Mouse (Mus musculus): ENCODE data around the gene Hoxc4. TPM values are rescaled to one million over a fixed set of nuclear protein-coding genes. Genes with fewer than 3 reads are reported as not detected.

Gene Hoxc4
- 0.57 TPM in 1 of 3 replicates, not detected in the others for total RNA-seq (2017)

DNA sequence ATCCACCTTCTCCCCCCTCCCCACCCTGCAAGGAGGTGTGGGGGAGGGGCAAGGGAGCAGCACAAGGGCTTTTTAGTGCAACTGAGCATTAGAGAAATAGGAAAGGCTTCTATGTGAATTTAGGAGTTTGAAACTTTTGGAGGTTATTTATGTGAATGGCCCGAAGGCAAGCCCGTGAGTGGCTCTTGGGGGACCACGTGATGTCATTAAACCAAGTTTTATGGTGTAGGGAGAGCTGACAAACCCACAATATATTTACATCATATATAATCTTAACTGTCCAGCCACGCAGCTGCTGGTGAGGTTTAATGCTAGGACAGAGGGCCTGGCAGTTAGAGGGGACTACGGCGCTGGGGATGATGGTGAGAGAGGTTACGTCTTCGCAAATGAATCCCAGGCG is at the start of gene Hoxc4:
Gene Hoxc4, plus strand, starts transcription at position 299 of the 400 bp plus-strand sequence.
- ATAC-seq (replicated peaks; ENCODE audit: insufficient number of reproducible peaks, low FRiP score, low TSS enrichment, poor library complexity, severe bottlenecking) = no peak

- no peak for ATAC-seq (replicated peaks; ENCODE audit: insufficient number of reproducible peaks, low FRiP score, low TSS enrichment, poor library complexity, severe bottlenecking)
These were observed 49.4 kb upstream of the Hoxc4 start for GRCm38 (mm10) chr15:102969296-102969695.

- no peak for ATAC-seq (replicated peaks; ENCODE audit: insufficient number of reproducible peaks, low FRiP score, low TSS enrichment, poor library complexity, severe bottlenecking)
These were observed 48.0 kb upstream of the Hoxc4 start for GRCm38 (mm10) chr15:102970740-102971139.

- ATAC-seq (replicated peaks; ENCODE audit: insufficient number of reproducible peaks, low FRiP score, low TSS enrichment, poor library complexity, severe bottlenecking) = no peak
These were observed 46.5 kb upstream of the Hoxc4 start for GRCm38 (mm10) chr15:102972254-102972653.

DNA sequence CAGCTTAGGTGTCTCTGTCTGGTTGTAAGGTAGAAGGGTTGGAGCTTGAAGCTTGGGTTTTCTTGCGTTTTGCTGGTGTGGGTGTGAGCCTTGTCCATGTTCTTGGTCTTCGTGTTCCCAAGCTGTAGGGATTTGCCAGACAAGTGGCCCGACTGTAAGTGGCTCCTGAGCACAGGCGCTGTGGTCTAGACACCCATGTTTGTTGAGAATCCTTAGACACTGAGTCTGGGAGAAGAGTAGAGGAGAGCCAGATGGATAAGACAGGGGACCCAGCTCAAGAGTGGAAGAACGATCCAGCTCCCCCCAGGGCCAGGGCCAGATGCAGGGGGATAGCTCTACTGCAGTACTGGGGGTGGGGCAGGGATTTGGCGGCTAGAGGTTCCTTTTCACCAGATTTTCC is 46.0 kb upstream of the Hoxc4 start:
- ATAC-seq (replicated peaks; ENCODE audit: insufficient number of reproducible peaks, low FRiP score, low TSS enrichment, poor library complexity, severe bottlenecking) = no peak

GRCm38 (mm10) chr15:102975034-102975433 is 43.7 kb upstream of the Hoxc4 start:
- no peak for ATAC-seq (replicated peaks; ENCODE audit: insufficient number of reproducible peaks, low FRiP score, low TSS enrichment, poor library complexity, severe bottlenecking)

DNA sequence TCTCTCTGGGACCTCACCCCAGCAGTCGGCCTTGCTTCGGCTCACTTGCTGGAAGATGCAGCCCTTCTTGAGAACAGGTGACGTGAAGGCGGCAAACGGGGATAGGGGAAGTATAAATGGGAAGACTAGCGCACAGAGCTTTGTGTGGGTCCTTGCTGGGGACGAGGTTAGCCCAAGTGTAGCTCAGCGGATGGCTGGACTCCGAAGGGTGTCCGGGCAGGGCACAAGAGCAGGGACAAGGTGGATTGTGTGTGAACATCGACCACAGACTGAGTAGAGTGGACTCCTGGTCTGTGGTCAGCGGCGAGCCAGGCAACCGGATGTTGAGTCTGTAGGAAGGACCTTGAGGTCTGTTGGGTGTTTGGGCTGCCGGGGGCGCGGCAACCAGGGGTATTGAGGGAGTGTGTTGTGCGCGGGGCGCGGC is 43.0 kb upstream of the Hoxc4 start:
- no peak for ATAC-seq (replicated peaks; ENCODE audit: insufficient number of reproducible peaks, low FRiP score, low TSS enrichment, poor library complexity, severe bottlenecking)

DNA sequence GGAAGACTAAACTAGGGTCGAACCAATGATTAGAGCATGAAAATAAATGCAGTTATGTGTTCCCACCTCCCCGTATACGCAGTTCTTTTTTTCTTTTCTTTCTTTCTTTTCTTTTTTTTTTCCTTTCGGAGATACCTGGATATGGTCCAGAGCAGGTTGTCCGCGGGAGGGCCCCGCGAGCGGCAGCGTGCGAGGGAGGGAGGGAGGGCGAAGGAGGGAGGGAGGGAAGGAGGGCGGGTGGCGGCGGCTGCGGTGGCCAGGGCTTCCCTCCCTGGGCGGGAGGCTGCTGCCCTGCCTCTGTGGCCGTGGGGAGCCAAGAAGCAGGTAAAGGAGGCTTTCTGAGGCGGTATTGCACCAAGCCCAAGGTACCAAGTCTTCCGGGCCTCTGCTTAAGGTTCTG is 42.6 kb upstream of the Hoxc4 start, which contains the start of gene Hoxc9:
Gene Hoxc9, plus strand, starts transcription at position 269 of the 400 bp plus-strand sequence.
- no peak for ATAC-seq (replicated peaks; ENCODE audit: insufficient number of reproducible peaks, low FRiP score, low TSS enrichment, poor library complexity, severe bottlenecking)

DNA sequence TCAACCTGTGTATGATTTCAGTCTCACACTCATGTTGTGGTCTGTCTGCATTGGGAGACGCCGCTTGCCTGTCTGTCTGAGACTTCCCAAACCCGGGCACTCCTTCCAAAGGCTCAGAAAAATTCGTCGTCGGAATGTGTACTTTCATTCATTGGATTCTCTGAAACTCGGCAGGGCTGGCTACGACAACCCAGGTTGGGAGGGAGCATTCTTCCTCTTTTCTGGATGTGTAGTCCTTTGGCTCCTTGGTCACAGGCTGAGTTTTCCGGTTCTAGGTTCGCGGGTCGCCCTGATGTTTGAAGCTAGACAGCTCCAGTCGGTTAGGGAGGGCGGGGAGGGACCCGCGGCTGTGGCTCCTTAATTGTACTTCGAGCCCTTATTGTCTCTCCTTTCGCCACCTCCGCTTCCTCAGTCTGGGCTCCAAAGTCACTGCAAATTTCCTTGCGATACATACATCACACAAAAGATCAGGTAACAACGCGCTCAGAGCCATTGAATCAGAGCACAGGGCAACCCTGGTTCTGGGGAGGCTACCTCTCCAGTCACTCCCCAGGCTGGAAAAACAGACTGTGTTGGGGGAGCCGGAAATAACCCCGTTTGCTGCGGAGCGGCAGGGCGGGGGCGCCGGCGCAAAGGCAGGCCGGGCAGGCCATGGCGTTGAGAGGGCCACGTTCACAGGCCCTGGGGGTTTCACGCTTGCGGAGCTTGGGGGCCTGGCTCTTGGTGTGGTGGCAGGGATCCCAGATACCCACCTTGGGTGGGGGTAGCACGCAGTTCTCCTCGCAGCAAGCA is 41.9 kb upstream of the Hoxc4 start:
- ATAC-seq (replicated peaks; ENCODE audit: insufficient number of reproducible peaks, low FRiP score, low TSS enrichment, poor library complexity, severe bottlenecking) = no peak

DNA sequence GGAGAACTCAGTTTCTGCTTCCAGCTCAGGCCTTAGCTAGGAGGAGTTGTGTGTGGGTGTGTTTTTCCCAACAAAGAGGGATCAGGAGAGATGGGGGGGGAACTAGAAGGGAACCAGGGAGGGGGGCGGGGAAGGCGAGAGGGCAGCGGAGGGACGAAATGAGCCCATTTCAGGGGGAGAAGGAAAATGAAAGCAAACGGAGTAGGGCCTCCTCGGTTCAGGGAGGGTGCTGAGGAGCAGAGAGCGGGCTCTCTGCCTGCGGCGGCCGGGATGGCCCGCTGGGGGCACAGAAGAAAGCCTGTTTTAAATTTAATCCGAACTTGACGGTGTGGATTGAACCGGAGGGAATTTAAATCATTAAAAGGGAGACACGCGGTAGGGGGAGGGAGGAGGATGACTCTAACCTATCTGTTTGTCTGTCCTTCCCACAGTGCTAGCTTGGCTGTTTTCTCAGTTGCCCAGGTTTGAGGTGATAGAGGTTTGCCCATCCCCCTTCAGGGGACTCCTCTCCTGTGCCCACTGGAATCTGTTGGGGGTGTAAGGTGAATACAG is 41.2 kb upstream of the Hoxc4 start:
- ATAC-seq (replicated peaks; ENCODE audit: insufficient number of reproducible peaks, low FRiP score, low TSS enrichment, poor library complexity, severe bottlenecking) = no peak

DNA sequence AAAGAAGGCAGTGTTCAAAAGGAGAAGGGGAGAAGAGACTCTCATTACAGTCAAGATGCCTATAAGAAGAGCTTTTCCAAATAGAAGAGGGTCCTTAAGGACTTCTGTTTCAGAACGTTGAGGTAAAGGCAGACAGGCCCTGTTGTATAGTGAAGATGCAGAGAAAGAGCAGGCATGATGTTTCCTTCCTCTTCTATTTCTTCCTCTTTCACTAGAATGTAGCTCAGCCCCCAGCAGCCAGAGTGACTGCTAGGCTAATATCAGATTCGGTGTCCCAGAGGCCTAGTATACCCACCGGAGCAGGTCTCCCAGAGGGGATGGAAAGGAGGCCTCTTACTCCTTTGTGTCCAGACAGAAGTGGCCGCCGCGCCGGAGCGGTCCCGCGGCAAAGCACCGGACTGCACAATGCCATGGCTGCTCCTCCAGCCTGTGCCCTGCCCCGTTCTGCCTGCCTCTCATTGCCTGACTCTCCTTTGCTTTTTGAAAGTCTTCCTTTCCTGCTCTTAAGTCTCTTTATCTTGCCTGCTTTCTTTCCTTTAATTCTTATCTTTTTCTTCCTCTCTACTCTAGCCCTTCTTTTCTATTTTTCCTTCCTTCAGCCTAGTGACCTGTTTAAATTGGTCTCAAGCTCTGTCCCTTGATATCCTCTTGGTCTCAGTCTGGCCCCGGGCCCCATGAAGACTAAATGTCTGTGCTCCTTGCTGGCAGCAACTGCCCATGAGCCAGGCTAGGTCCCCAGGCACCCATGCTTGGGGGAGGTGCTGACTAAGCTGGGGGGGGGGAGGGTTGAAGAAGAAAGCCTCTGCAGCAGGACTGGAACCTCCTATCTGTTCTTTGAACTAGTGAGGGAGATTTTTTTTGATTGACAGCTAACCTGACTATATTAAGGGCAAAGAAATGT is 39.9 kb upstream of the Hoxc4 start:
- no peak for ATAC-seq (replicated peaks; ENCODE audit: insufficient number of reproducible peaks, low FRiP score, low TSS enrichment, poor library complexity, severe bottlenecking)

DNA sequence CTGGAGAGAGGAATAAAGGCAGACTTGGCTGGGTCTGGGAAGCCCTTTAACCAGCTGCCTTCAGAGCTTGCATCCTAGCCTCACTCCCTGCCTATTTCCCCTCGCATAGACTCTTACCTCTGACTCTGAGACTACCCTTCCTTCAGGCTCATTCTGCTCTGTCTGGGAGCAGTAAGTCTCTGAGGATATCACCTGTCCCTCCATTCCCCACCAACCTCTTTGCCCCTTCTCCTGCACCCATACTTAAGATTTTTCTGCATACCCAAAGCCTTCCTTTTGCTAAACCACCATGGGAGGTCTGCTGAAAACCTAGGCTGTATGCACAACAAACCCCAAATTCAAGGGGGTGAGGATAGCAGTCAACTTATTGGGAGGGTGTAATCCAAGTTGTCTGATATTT is 38.8 kb upstream of the Hoxc4 start:
- ATAC-seq (replicated peaks; ENCODE audit: insufficient number of reproducible peaks, low FRiP score, low TSS enrichment, poor library complexity, severe bottlenecking) = no peak

- no peak for ATAC-seq (replicated peaks; ENCODE audit: insufficient number of reproducible peaks, low FRiP score, low TSS enrichment, poor library complexity, severe bottlenecking)
These were observed 38.4 kb upstream of the Hoxc4 start for GRCm38 (mm10) chr15:102980352-102980751.

DNA sequence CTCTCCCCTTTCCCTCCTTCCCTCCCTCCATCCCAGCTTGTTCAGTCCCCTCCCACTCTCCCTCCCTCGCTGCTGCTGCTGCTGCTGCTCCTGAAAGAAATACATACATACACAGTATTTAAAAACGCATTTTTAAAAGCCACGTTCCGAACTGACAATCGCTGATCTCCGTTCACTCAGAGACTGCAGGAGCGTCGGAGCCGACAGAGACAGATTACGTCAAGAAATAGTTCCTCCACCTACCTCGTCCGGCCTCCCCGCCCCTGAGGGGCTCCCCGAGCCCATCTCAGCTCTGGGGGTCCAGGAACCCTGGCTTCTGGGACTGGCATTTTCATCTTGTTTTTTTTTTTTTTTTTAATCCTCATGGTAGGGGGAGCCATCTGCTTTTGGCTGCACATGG is 37.8 kb upstream of the Hoxc4 start:
- ATAC-seq (replicated peaks; ENCODE audit: insufficient number of reproducible peaks, low FRiP score, low TSS enrichment, poor library complexity, severe bottlenecking) = no peak

- no peak for ATAC-seq (replicated peaks; ENCODE audit: insufficient number of reproducible peaks, low FRiP score, low TSS enrichment, poor library complexity, severe bottlenecking)
These were observed 37.1 kb upstream of the Hoxc4 start for GRCm38 (mm10) chr15:102981379-102982288.

GRCm38 (mm10) chr15:102983716-102984115 is 35.0 kb upstream of the Hoxc4 start:
- ATAC-seq (replicated peaks; ENCODE audit: insufficient number of reproducible peaks, low FRiP score, low TSS enrichment, poor library complexity, severe bottlenecking) = no peak

- no peak for ATAC-seq (replicated peaks; ENCODE audit: insufficient number of reproducible peaks, low FRiP score, low TSS enrichment, poor library complexity, severe bottlenecking)
These were observed 34.2 kb upstream of the Hoxc4 start for GRCm38 (mm10) chr15:102984521-102984920.

- ATAC-seq (replicated peaks; ENCODE audit: insufficient number of reproducible peaks, low FRiP score, low TSS enrichment, poor library complexity, severe bottlenecking) = no peak
These were observed 33.8 kb upstream of the Hoxc4 start for GRCm38 (mm10) chr15:102984925-102985324.
